Mouse (Mus musculus): ENCODE measurements around the gene Fbxo36. TPM values are rescaled to one million over a fixed set of nuclear protein-coding genes. Genes with fewer than 3 reads are reported as not detected.

Gene Fbxo36
- polyA plus RNA-seq, 1 experiment from 2014 or later, result 8.6 TPM

- no peaks in the 10 kb centered on the region for H3K36me3 ChIP-seq
- no peaks in the 10 kb centered on the region for H3K9me3 ChIP-seq (replicated peaks)
- ATAC-seq (ENCODE audit: low read depth) (no peak), DNase-seq (no peak)
- peaks cover 30% of the 10 kb centered on the region for H3K4me1 ChIP-seq (replicated peaks)
- H3K27me3 ChIP-seq, result no peaks in the 10 kb centered on the region
- H3K4me2 ChIP-seq, result no peak overlapping the region
- no peak overlapping the region for H3K4me3 ChIP-seq (replicated peaks)
- H3K27ac ChIP-seq, result no peak overlapping the region
- 60% methylated on average over 6 of the region's 6 CpGs for WGBS (ENCODE audit: insufficient replicate concordance)
- H3K9ac ChIP-seq, result no peak overlapping the region
Measured at GRCm38 (mm10) chr1:84859597-84859996, 20.0 kb downstream of the Fbxo36 start.

GRCm38 (mm10) chr1:84860360-84861254, 21.0 kb downstream of the Fbxo36 start:
- Histone ChIP-seq H3K27ac (peak overlapping the region; percentile 55), H3K4me2 (peak overlapping the region; percentile 21; the same call in 1 of the 2 replicates), H3K36me3 (no peaks in the 10 kb centered on the region), H3K27me3 (no peaks in the 10 kb centered on the region), H3K9me3 (replicated peaks) (no peaks in the 10 kb centered on the region), H3K9ac (0 out of 2 replicates have a peak overlapping the region, but pooled peaks have one; percentile 18), H3K4me3 (replicated peaks) (no peak overlapping the region), H3K4me1 (replicated peaks) (peaks cover 28% of the 10 kb centered on the region)
- ATAC-seq (ENCODE audit: low read depth) (peak; percentile 81), DNase-seq (peak; percentile 22)
- 51% methylated on average over 10 of the region's 10 CpGs for WGBS (ENCODE audit: insufficient replicate concordance)

GRCm38 (mm10) chr1:84861255-84861630, 21.6 kb downstream of the Fbxo36 start:
- no peak overlapping the region for H3K4me2 ChIP-seq

GRCm38 (mm10) chr1:84864645-84865044, 25.0 kb downstream of the Fbxo36 start:
- WGBS (ENCODE audit: insufficient replicate concordance), result 41% methylated on average over 2 of the region's 2 CpGs
- Histone ChIP-seq H3K9me3 (replicated peaks) (no peaks in the 10 kb centered on the region), H3K36me3 (no peaks in the 10 kb centered on the region), H3K27ac (no peak overlapping the region), H3K27me3 (no peaks in the 10 kb centered on the region), H3K4me2 (no peak overlapping the region), H3K4me1 (replicated peaks) (peaks cover 35% of the 10 kb centered on the region), H3K4me3 (replicated peaks) (no peak overlapping the region), H3K9ac (no peak overlapping the region)
- ATAC-seq (ENCODE audit: low read depth) (no peak), DNase-seq (no peak)

More at GRCm38 (mm10) chr1:84861255-84861630, 21.6 kb downstream of the Fbxo36 start:
- Histone ChIP-seq H3K9ac (no peak overlapping the region), H3K36me3 (no peaks in the 10 kb centered on the region), H3K9me3 (replicated peaks) (no peaks in the 10 kb centered on the region), H3K4me3 (replicated peaks) (no peak overlapping the region), H3K27ac (peak overlapping the region; percentile 55), H3K27me3 (no peaks in the 10 kb centered on the region), H3K4me1 (replicated peaks) (peaks cover 28% of the 10 kb centered on the region)
- no peak for ATAC-seq (ENCODE audit: low read depth)
- WGBS (ENCODE audit: insufficient replicate concordance), result 66% methylated on average over 1 of the region's 1 CpGs
- no peak for DNase-seq

GRCm38 (mm10) chr1:84866231-84866630, 26.6 kb downstream of the Fbxo36 start:
- Histone ChIP-seq H3K4me2 (no peak overlapping the region), H3K27ac (no peak overlapping the region), H3K4me1 (replicated peaks) (peaks cover 24% of the 10 kb centered on the region), H3K36me3 (no peaks in the 10 kb centered on the region), H3K9ac (no peak overlapping the region), H3K9me3 (replicated peaks) (no peaks in the 10 kb centered on the region), H3K27me3 (no peaks in the 10 kb centered on the region), H3K4me3 (replicated peaks) (no peak overlapping the region)
- WGBS (ENCODE audit: insufficient replicate concordance), result 81% methylated on average over 6 of the region's 6 CpGs
- DNase-seq (no peak), ATAC-seq (ENCODE audit: low read depth) (no peak)

GRCm38 (mm10) chr1:84866706-84867230, 27.1 kb downstream of the Fbxo36 start:
- Histone ChIP-seq H3K9me3 (replicated peaks) (no peaks in the 10 kb centered on the region), H3K9ac (no peak overlapping the region), H3K4me2 (no peak overlapping the region), H3K27me3 (no peaks in the 10 kb centered on the region), H3K27ac (no peak overlapping the region), H3K36me3 (no peaks in the 10 kb centered on the region), H3K4me1 (replicated peaks) (peaks cover 18% of the 10 kb centered on the region), H3K4me3 (replicated peaks) (no peak overlapping the region)
- DNase-seq (no peak), ATAC-seq (ENCODE audit: low read depth) (no peak)
- 84% methylated on average over 3 of the region's 3 CpGs for WGBS (ENCODE audit: insufficient replicate concordance)

- H3K4me1 ChIP-seq (replicated peaks), result peaks cover 23% of the 10 kb centered on the region
- DNase-seq, result no peak
- H3K4me3 ChIP-seq (replicated peaks), result no peak overlapping the region
- H3K27ac ChIP-seq, result no peak overlapping the region
- ATAC-seq (ENCODE audit: low read depth), result no peak
- no peak overlapping the region for H3K9ac ChIP-seq
- no peak overlapping the region for H3K4me2 ChIP-seq
- no peaks in the 10 kb centered on the region for H3K36me3 ChIP-seq
- no peaks in the 10 kb centered on the region for H3K9me3 ChIP-seq (replicated peaks)
- H3K27me3 ChIP-seq, result no peaks in the 10 kb centered on the region
Measured at GRCm38 (mm10) chr1:84868311-84868710, 28.7 kb downstream of the Fbxo36 start.

GRCm38 (mm10) chr1:84868841-84869240, 29.2 kb downstream of the Fbxo36 start:
- H3K4me1 ChIP-seq (replicated peaks), result peaks cover 26% of the 10 kb centered on the region
- 65% methylated on average over 4 of the region's 4 CpGs for WGBS (ENCODE audit: insufficient replicate concordance)
- H3K4me2 ChIP-seq, result no peak overlapping the region
- no peak for ATAC-seq (ENCODE audit: low read depth)
- no peak overlapping the region for H3K9ac ChIP-seq
- H3K4me3 ChIP-seq (replicated peaks), result no peak overlapping the region
- H3K27ac ChIP-seq, result no peak overlapping the region
- H3K9me3 ChIP-seq (replicated peaks), result no peaks in the 10 kb centered on the region
- DNase-seq, result no peak
- no peaks in the 10 kb centered on the region for H3K36me3 ChIP-seq
- H3K27me3 ChIP-seq, result no peaks in the 10 kb centered on the region

GRCm38 (mm10) chr1:84869498-84869897, 29.9 kb downstream of the Fbxo36 start:
- Histone ChIP-seq H3K27me3 (no peaks in the 10 kb centered on the region), H3K27ac (no peak overlapping the region), H3K4me2 (peak overlapping the region; percentile 34), H3K36me3 (no peaks in the 10 kb centered on the region), H3K4me1 (replicated peaks) (peaks cover 25% of the 10 kb centered on the region), H3K9me3 (replicated peaks) (no peaks in the 10 kb centered on the region), H3K9ac (no peak overlapping the region), H3K4me3 (replicated peaks) (no peak overlapping the region)
- ATAC-seq (ENCODE audit: low read depth), result peak; percentile 59
- 26% methylated on average over 7 of the region's 7 CpGs for WGBS (ENCODE audit: insufficient replicate concordance)
- DNase-seq, result no peak

GRCm38 (mm10) chr1:84871131-84871530, 31.5 kb downstream of the Fbxo36 start:
- Histone ChIP-seq H3K36me3 (no peaks in the 10 kb centered on the region), H3K4me1 (replicated peaks) (peaks cover 22% of the 10 kb centered on the region), H3K27ac (no peak overlapping the region), H3K4me3 (replicated peaks) (no peak overlapping the region), H3K4me2 (no peak overlapping the region), H3K9me3 (replicated peaks) (no peaks in the 10 kb centered on the region), H3K9ac (no peak overlapping the region), H3K27me3 (no peaks in the 10 kb centered on the region)
- ATAC-seq (ENCODE audit: low read depth) (no peak; the same call in 1 of the 2 replicates), DNase-seq (no peak)
- WGBS (ENCODE audit: insufficient replicate concordance), result 53% methylated on average over 6 of the region's 6 CpGs

- no peaks in the 10 kb centered on the region for H3K36me3 ChIP-seq
- H3K9ac ChIP-seq, result no peak overlapping the region
- no peaks in the 10 kb centered on the region for H3K9me3 ChIP-seq (replicated peaks)
- ATAC-seq (ENCODE audit: low read depth), result no peak; the same call in 1 of the 2 replicates
- no peak overlapping the region for H3K4me2 ChIP-seq
- peak overlapping the region; percentile 68 for H3K27ac ChIP-seq
- WGBS (ENCODE audit: insufficient replicate concordance), result 56% methylated on average over 3 of the region's 3 CpGs
- no peaks in the 10 kb centered on the region for H3K27me3 ChIP-seq
- no peak overlapping the region for H3K4me3 ChIP-seq (replicated peaks)
- DNase-seq, result no peak
- H3K4me1 ChIP-seq (replicated peaks), result peaks cover 22% of the 10 kb centered on the region
Measured at GRCm38 (mm10) chr1:84872105-84872504, 32.5 kb downstream of the Fbxo36 start.

GRCm38 (mm10) chr1:84872939-84873338, 33.3 kb downstream of the Fbxo36 start:
- H3K4me2 ChIP-seq, result no peak overlapping the region
- H3K4me1 ChIP-seq (replicated peaks), result peaks cover 22% of the 10 kb centered on the region
- H3K27me3 ChIP-seq, result no peaks in the 10 kb centered on the region
- ATAC-seq (ENCODE audit: low read depth) (no peak), DNase-seq (no peak)
- no peaks in the 10 kb centered on the region for H3K36me3 ChIP-seq
- H3K27ac ChIP-seq, result no peak overlapping the region
- WGBS (ENCODE audit: insufficient replicate concordance), result 49% methylated on average over 4 of the region's 4 CpGs
- H3K9me3 ChIP-seq (replicated peaks), result no peaks in the 10 kb centered on the region
- no peak overlapping the region for H3K4me3 ChIP-seq (replicated peaks)
- H3K9ac ChIP-seq, result no peak overlapping the region

Measured in liver, embryonic 13.5 days (tissue).